Mouse (Mus musculus): Measurements from ENCODE around the gene Muc13.

Muc13 gene

GRCm38 (mm10) chr16:33829301-33829831 lies 35.5 kb downstream of the Muc13 start, which contains the start of gene Itgb5:
Gene Itgb5, plus strand, starts transcription at chr16:33829665.
- DNase-seq: peak; percentile 83 to 89

GRCm38 (mm10) chr16:33829842-33830511 lies 36.1 kb downstream of the Muc13 start:
- peak; percentile 66 to 76 for DNase-seq

- no peak for DNase-seq
Measured at GRCm38 (mm10) chr16:33830512-33831105, 36.8 kb downstream of the Muc13 start.

- no peak for DNase-seq
Measured at GRCm38 (mm10) chr16:33832057-33832456, 38.2 kb downstream of the Muc13 start.

GRCm38 (mm10) chr16:33832728-33833428 lies 39.0 kb downstream of the Muc13 start:
- DNase-seq: peak; percentile 43 to 59

- no peak for DNase-seq
Measured at GRCm38 (mm10) chr16:33833429-33833753, 39.6 kb downstream of the Muc13 start.

GRCm38 (mm10) chr16:33833781-33834482 lies 40.1 kb downstream of the Muc13 start:
- peak; percentile 67 to 77 for DNase-seq

GRCm38 (mm10) chr16:33836676-33837075 lies 42.8 kb downstream of the Muc13 start:
- no peak for DNase-seq

- no peak for DNase-seq
Measured at GRCm38 (mm10) chr16:33837191-33837590, 43.4 kb downstream of the Muc13 start.

- DNase-seq: no peak
Measured at GRCm38 (mm10) chr16:33840616-33841015, 46.8 kb downstream of the Muc13 start.

GRCm38 (mm10) chr16:33842081-33842880 lies 48.4 kb downstream of the Muc13 start:
- no peak for DNase-seq

GRCm38 (mm10) chr16:33844150-33844611 lies 50.3 kb downstream of the Muc13 start:
- DNase-seq: no peak

GRCm38 (mm10) chr16:33844866-33845265 lies 51.0 kb downstream of the Muc13 start:
- no peak for DNase-seq

- DNase-seq: no peak
Measured at GRCm38 (mm10) chr16:33853271-33853670, 59.4 kb downstream of the Muc13 start.

- DNase-seq: no peak
Measured at GRCm38 (mm10) chr16:33858766-33859165, 64.9 kb downstream of the Muc13 start.

- no peak for DNase-seq
Measured at GRCm38 (mm10) chr16:33859380-33859779, 65.5 kb downstream of the Muc13 start.

- peak; percentile 65 to 76 for DNase-seq
Measured at GRCm38 (mm10) chr16:33859988-33860700, 66.3 kb downstream of the Muc13 start.

GRCm38 (mm10) chr16:33862406-33862805 lies 68.6 kb downstream of the Muc13 start:
- DNase-seq: no peak

GRCm38 (mm10) chr16:33863208-33863751 lies 69.4 kb downstream of the Muc13 start:
- DNase-seq: no peak
